Mouse (Mus musculus) olfactory bulb, adult 2 months (tissue): ENCODE measurements around the gene Man2a2. TPM values are rescaled to one million over a fixed set of nuclear protein-coding genes. Genes with fewer than 3 reads are reported as not detected.
"Not testable (repeated sequence)": the region's sequence is repeated elsewhere in the genome, so short reads cannot be mapped to it uniquely, and the experiment has no call there.

Source experiments
- H3K27ac ChIP-seq: fragments of 200-500 bp; 2 replicates; pipeline ENCODE4 v1.5.1; 2012; ENCODE audit warnings: low read depth, low read length; ENCODE audit not compliant: insufficient read depth
- H3K4me1 ChIP-seq: fragments of 200-500 bp; 2 replicates; pipeline ENCODE4 v1.6.1; 2012; ENCODE audit warnings: low read length; ENCODE audit not compliant: control insufficient read depth, insufficient read depth
- H3K4me3 ChIP-seq: fragments of 200-500 bp; 2 replicates; pipeline ENCODE4 v1.5.1; 2012; ENCODE audit warnings: mild to moderate bottlenecking, low read depth, low read length, moderate library complexity; ENCODE audit not compliant: insufficient read depth
- CTCF ChIP-seq: fragments of 200-500 bp; IDR thresholded peaks from 2 replicates; pipeline ENCODE4 v1.5.1; 2012; ENCODE audit warnings: low read depth, mild to moderate bottlenecking, low read length, moderate library complexity; ENCODE audit not compliant: insufficient read depth
- POLR2A ChIP-seq: fragments of 200-500 bp; IDR thresholded peaks from 2 replicates; pipeline ENCODE4 v1.6.1; 2012; ENCODE audit warnings: mild to moderate bottlenecking, low read depth, low read length, moderate library complexity; ENCODE audit not compliant: insufficient read depth
- WGBS: fragments of 180-500 bp; shearing (Covaris S2); methylation state at CpG from one replicate; pipeline ENCODE4 v1.1.7; 2018; 5-methylcytosine and 5-hydroxymethylcytosine counted together
- polyA plus RNA-seq: library from polyadenylated mRNA; stranded (reverse); fragments of >200 nt; gene quantifications from 2 replicates; pipeline ENCODE4 v1.2.4, GENCODE M21; 2012; ENCODE audit warnings: low replicate concordance; ENCODE audit not compliant: missing spikeins, insufficient read depth, insufficient read length

Man2a2 gene
- polyA plus RNA-seq, 1 experiment: 117 TPM

- H3K4me3 ChIP-seq: peak overlapping the region; percentile 87
- H3K27ac ChIP-seq: peak overlapping the region; percentile 81
- no peak for TF ChIP-seq CTCF
- TF ChIP-seq POLR2A: no peak
- WGBS: 3% methylated on average over 102 of the region's 102 CpGs
- peaks cover 44% of the 10 kb centered on the region for H3K4me1 ChIP-seq
These were observed 30.9 kb upstream of the Man2a2 start for GRCm38 (mm10) chr7:80401860-80402641.

GRCm38 (mm10) chr7:80401041-80401859 lies 30.1 kb upstream of the Man2a2 start:
- WGBS: 19% methylated on average over 5 of the region's 5 CpGs

GRCm38 (mm10) chr7:80400571-80400970 lies 29.4 kb upstream of the Man2a2 start:
- H3K4me3 ChIP-seq: peak overlapping the region; percentile 36
- WGBS: 46% methylated on average over 6 of the region's 6 CpGs
- no peak overlapping the region for H3K27ac ChIP-seq
- H3K4me1 ChIP-seq: peaks cover 44% of the 10 kb centered on the region
- no peak for TF ChIP-seq CTCF
- no peak for TF ChIP-seq POLR2A

More at GRCm38 (mm10) chr7:80401041-80401859, 30.1 kb upstream of the Man2a2 start:
- H3K4me3 ChIP-seq: peak overlapping the region; percentile 87
- no peak for TF ChIP-seq POLR2A
- TF ChIP-seq CTCF: no peak
- peak overlapping the region; percentile 81 for H3K27ac ChIP-seq
- H3K4me1 ChIP-seq: peaks cover 44% of the 10 kb centered on the region

- Histone ChIP-seq H3K4me1 (peaks cover 44% of the 10 kb centered on the region), H3K4me3 (peak overlapping the region; percentile 3; the same call in 1 of the 2 replicates), H3K27ac (no peak overlapping the region)
- 58% methylated on average over 5 of the region's 5 CpGs for WGBS
- TF ChIP-seq CTCF (no peak; the same call in 1 of the 2 replicates), POLR2A (no peak)
These were observed 28.9 kb upstream of the Man2a2 start for GRCm38 (mm10) chr7:80400099-80400498.

GRCm38 (mm10) chr7:80398654-80399444 lies 27.7 kb upstream of the Man2a2 start:
- 62% methylated on average over 9 of the region's 9 CpGs for WGBS
- no peak for TF ChIP-seq POLR2A
- no peak for TF ChIP-seq CTCF
- Histone ChIP-seq H3K4me3 (no peak overlapping the region), H3K27ac (no peak overlapping the region), H3K4me1 (peaks cover 38% of the 10 kb centered on the region)

GRCm38 (mm10) chr7:80397986-80398385 lies 26.8 kb upstream of the Man2a2 start:
- no peak overlapping the region for H3K27ac ChIP-seq
- WGBS: 72% methylated on average over 9 of the region's 9 CpGs

GRCm38 (mm10) chr7:80396427-80396826 lies 25.3 kb upstream of the Man2a2 start:
- not testable (repeated sequence) for H3K4me3 ChIP-seq
- 84% methylated on average over 4 of the region's 4 CpGs for WGBS

More at GRCm38 (mm10) chr7:80397986-80398385, 26.8 kb upstream of the Man2a2 start:
- H3K4me1 ChIP-seq: peaks cover 34% of the 10 kb centered on the region
- H3K4me3 ChIP-seq: no peak overlapping the region
- TF ChIP-seq CTCF (no peak), POLR2A (no peak)

GRCm38 (mm10) chr7:80394600-80394999 lies 23.4 kb upstream of the Man2a2 start:
- 89% methylated on average over 4 of the region's 4 CpGs for WGBS
- Histone ChIP-seq H3K4me3 (no peak overlapping the region), H3K27ac (no peak overlapping the region), H3K4me1 (peaks cover 20% of the 10 kb centered on the region)
- TF ChIP-seq POLR2A (no peak), CTCF (no peak)

More at GRCm38 (mm10) chr7:80396427-80396826, 25.3 kb upstream of the Man2a2 start:
- peaks cover 29% of the 10 kb centered on the region for H3K4me1 ChIP-seq
- not testable (repeated sequence) for H3K27ac ChIP-seq

- Histone ChIP-seq H3K4me3 (no peak overlapping the region), H3K27ac (no peak overlapping the region), H3K4me1 (peaks cover 5% of the 10 kb centered on the region; the same call in 1 of the 2 replicates)
- TF ChIP-seq POLR2A (no peak), CTCF (no peak)
- WGBS: 92% methylated on average over 15 of the region's 15 CpGs
These were observed 20.9 kb upstream of the Man2a2 start for GRCm38 (mm10) chr7:80392119-80392518.
